Mouse (Mus musculus): ENCODE results near the gene Ptgir. TPM values are rescaled to one million over a fixed set of nuclear protein-coding genes. Genes with fewer than 3 reads are reported as not detected.

The Ptgir gene
- total RNA-seq, 2 experiments from 2014 or later, result 0.10 TPM; not detected in 1

GRCm38 (mm10) chr7:16891641-16892351 lies 14.5 kb upstream of the Ptgir start, which contains the start of gene Gng8:
Gene Gng8, plus strand, starts transcription at chr7:16891786.
- DNase-seq (ENCODE audit: low spot score in 2 of 2), result peak; percentile 71 to 92

- DNase-seq (ENCODE audit: low spot score in 2 of 2), result no peak
Measured at GRCm38 (mm10) chr7:16892352-16892730, 13.9 kb upstream of the Ptgir start.

GRCm38 (mm10) chr7:16893612-16894011 lies 12.7 kb upstream of the Ptgir start:
- DNase-seq (ENCODE audit: low spot score in 2 of 2), result no peak

- no peak for DNase-seq (ENCODE audit: low spot score in 2 of 2)
Measured at GRCm38 (mm10) chr7:16894279-16894678, 12.0 kb upstream of the Ptgir start.

- DNase-seq (ENCODE audit: low spot score in 2 of 2), result peak; percentile 56 to 71
Measured at GRCm38 (mm10) chr7:16895000-16895399, 11.3 kb upstream of the Ptgir start.

- DNase-seq (ENCODE audit: low spot score in 2 of 2), result no peak
Measured at GRCm38 (mm10) chr7:16895511-16895910, 10.8 kb upstream of the Ptgir start.

- DNase-seq (ENCODE audit: low spot score in 2 of 2), result no peak
Measured at GRCm38 (mm10) chr7:16900526-16900925, 5.8 kb upstream of the Ptgir start.

GRCm38 (mm10) chr7:16903439-16903955 lies 2.8 kb upstream of the Ptgir start:
- no peak for DNase-seq (ENCODE audit: low spot score in 2 of 2)

- no peak for DNase-seq (ENCODE audit: low spot score in 2 of 2)
Measured at GRCm38 (mm10) chr7:16904120-16904675, 2.1 kb upstream of the Ptgir start.

GRCm38 (mm10) chr7:16905491-16906021 lies 734 bp upstream of the Ptgir start:
- no peak for DNase-seq (ENCODE audit: low spot score in 2 of 2)

GRCm38 (mm10) chr7:16906889-16907559 lies 734 bp downstream of the Ptgir start:
- no peak for DNase-seq (ENCODE audit: low spot score in 2 of 2)

- no peak for DNase-seq (ENCODE audit: low spot score in 2 of 2)
Measured at GRCm38 (mm10) chr7:16907842-16908241, 1.6 kb downstream of the Ptgir start.

GRCm38 (mm10) chr7:16908367-16908766 lies 2.1 kb downstream of the Ptgir start:
- DNase-seq (ENCODE audit: low spot score in 2 of 2), result no peak

GRCm38 (mm10) chr7:16908859-16909258 lies 2.6 kb downstream of the Ptgir start:
- no peak for DNase-seq (ENCODE audit: low spot score in 2 of 2)

- no peak for DNase-seq (ENCODE audit: low spot score in 2 of 2)
Measured at GRCm38 (mm10) chr7:16909909-16910308, 3.6 kb downstream of the Ptgir start.

GRCm38 (mm10) chr7:16911904-16912303 lies 5.6 kb downstream of the Ptgir start:
- no peak for DNase-seq (ENCODE audit: low spot score in 2 of 2)

- no peak for DNase-seq (ENCODE audit: low spot score in 2 of 2)
Measured at GRCm38 (mm10) chr7:16912360-16912759, 6.1 kb downstream of the Ptgir start.

GRCm38 (mm10) chr7:16913806-16914452 lies 7.6 kb downstream of the Ptgir start:
- DNase-seq (ENCODE audit: low spot score in 2 of 2), result peak in 1 of 2 experiments; percentile 85

- DNase-seq (ENCODE audit: low spot score in 2 of 2), result no peak
Measured at GRCm38 (mm10) chr7:16914453-16915343, 8.4 kb downstream of the Ptgir start.
